Mouse (Mus musculus) ES-E14 (cell line): ENCODE measurements around the gene Elmo1. TPM values are rescaled to one million over a fixed set of nuclear protein-coding genes. Genes with fewer than 3 reads are reported as not detected.

ENCODE experiments used
- DNase-seq: peaks from one replicate; pipeline ENCODE4 v3.0.0-alpha.2; 2013; ENCODE audit warnings: low read depth, low spot score
- H3K27ac ChIP-seq: 2 replicates; pipeline ENCODE4 v1.5.1; 2012; ENCODE audit warnings: low read depth, mild to moderate bottlenecking, low read length, moderate library complexity, mixed read lengths; ENCODE audit not compliant: poor library complexity, insufficient read depth, severe bottlenecking
- H3K36me3 ChIP-seq: 2 replicates; pipeline ENCODE4 v1.6.1; 2012; ENCODE audit warnings: mild to moderate bottlenecking, low read length, moderate library complexity, mixed read lengths; ENCODE audit not compliant: control insufficient read depth, poor library complexity, insufficient read depth, severe bottlenecking
- H3K4me1 ChIP-seq, 2 experiments: fragments of 150-350 bp in 1 of 2; sonication (generic) in 1 of 2; 2 replicates each; pipeline ENCODE4 v1.6.1; 2012; ENCODE audit warnings: low read length in 2 of 2, mild to moderate bottlenecking in 1 of 2, mixed read lengths in 1 of 2; ENCODE audit not compliant: control insufficient read depth in 2 of 2, insufficient read depth in 2 of 2, poor library complexity in 1 of 2
- H3K4me3 ChIP-seq, 2 experiments: fragments of 150-350 bp in 1 of 2; sonication (generic) in 1 of 2; 2 replicates each; pipeline ENCODE4 v1.5.1; 2012; ENCODE audit warnings: low read length in 2 of 2, low read depth in 1 of 2, mild to moderate bottlenecking in 1 of 2, mixed read lengths in 1 of 2; ENCODE audit not compliant: insufficient read depth in 1 of 2, poor library complexity in 1 of 2, severe bottlenecking in 1 of 2
- H3K9ac ChIP-seq: 2 replicates; pipeline ENCODE4 v1.6.1; 2012; ENCODE audit warnings: low read depth, mild to moderate bottlenecking, low read length, mixed read lengths; ENCODE audit not compliant: poor library complexity, insufficient read depth, severe bottlenecking
- H3K9me3 ChIP-seq: fragments of 150-350 bp; sonication (generic); 2 replicates; pipeline ENCODE4 v1.6.1; 2012; ENCODE audit warnings: low read depth, mild to moderate bottlenecking, low read length; ENCODE audit not compliant: control insufficient read depth, insufficient read depth
- CHD2 ChIP-seq: IDR thresholded peaks from 2 replicates; pipeline ENCODE4 v1.6.1; 2014; ENCODE audit warnings: mild to moderate bottlenecking, low read depth, low read length, inconsistent platforms
- HCFC1 ChIP-seq: IDR thresholded peaks from 2 replicates; pipeline ENCODE4 v1.6.1; 2012; ENCODE audit warnings: low read length, inconsistent platforms, borderline replicate concordance; ENCODE audit not compliant: insufficient read depth
- MAFK ChIP-seq: IDR thresholded peaks from 2 replicates; pipeline ENCODE4 v1.6.1; 2014; ENCODE audit warnings: mild to moderate bottlenecking, low read depth, low read length, inconsistent platforms; ENCODE audit not compliant: insufficient read depth
- ZC3H11A ChIP-seq: IDR thresholded peaks from 2 replicates; pipeline ENCODE4 v1.6.1; 2012; ENCODE audit warnings: low read depth, mild to moderate bottlenecking, inconsistent platforms, low read length, borderline replicate concordance
- ZNF384 ChIP-seq: IDR thresholded peaks from 2 replicates; pipeline ENCODE4 v1.6.1; 2012; ENCODE audit warnings: low read depth, low read length, inconsistent platforms
- in situ Hi-C, 2 experiments: fragments of 600-800 bp; cut with MboI; formaldehyde crosslinking; loops; one replicate each; pipeline ENCODE4 v1.15.1; 2025; ENCODE audit warnings: low sequenced_read_pairs in 2 of 2, inconsistent platforms in 1 of 2; ENCODE audit not compliant: unreplicated experiment in 2 of 2
- total RNA-seq: library from RNA; depleted of rRNA; stranded (reverse); fragments of 300-350 nt; gene quantifications from 2 replicates; pipeline ENCODE4 v1.2.3, GENCODE M21; 2012

The Elmo1 gene
- total RNA-seq, 1 experiment, result 3.7 TPM

DNA sequence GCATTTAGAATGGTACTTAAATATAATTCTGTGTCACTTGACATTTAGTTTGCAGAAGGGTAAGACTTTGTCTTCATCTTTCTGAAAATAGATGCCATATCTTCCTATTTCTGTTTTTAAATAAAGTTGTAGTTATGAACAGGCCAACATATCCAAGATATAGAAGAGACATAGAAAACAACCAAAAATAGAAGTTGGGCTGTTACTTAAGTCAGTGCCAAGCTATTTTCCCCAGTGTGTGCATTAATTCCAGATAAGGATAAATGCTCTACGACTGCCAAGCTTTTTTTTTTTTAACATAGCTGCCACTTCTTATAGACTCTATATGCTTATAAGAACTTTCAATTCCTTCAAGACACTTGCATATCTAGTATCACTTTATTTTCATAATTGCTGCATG lies 511.0 kb downstream of the Elmo1 start:
- no peaks in the 10 kb centered on the region for H3K9me3 ChIP-seq
- no peak overlapping the region for H3K27ac ChIP-seq
- TF ChIP-seq CHD2 (no peak), ZC3H11A (no peak), MAFK (no peak), HCFC1 (no peak), ZNF384 (no peak)
- DNase-seq, result no peak
- in situ Hi-C loops, result no loop called here
- no peak overlapping the region for H3K9ac ChIP-seq
- no peak overlapping the region for H3K4me3 ChIP-seq
- H3K36me3 ChIP-seq, result no peaks in the 10 kb centered on the region
- H3K4me1 ChIP-seq, result peaks cover 9 to 12% of the 10 kb centered on the region in 2 experiments; a peak in 3 of 4 replicates

DNA sequence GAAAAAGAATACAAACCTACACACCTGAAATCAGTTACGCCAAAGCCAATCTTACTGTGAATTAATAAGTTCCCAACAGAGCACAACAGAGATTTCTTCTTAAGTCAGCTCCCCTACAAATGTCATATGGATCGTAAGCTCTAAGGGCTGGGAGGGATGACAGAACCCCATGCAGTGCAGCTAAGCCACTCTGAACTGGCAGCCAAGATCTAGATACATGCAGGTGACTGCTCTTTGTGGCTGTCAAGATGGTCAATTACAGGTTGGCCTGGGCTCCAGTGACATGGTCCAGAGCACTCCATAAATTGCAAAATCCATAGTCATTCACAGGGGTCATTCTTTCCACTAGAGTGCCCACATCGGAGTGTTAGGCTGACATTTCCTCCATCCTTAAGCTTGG lies 516.5 kb downstream of the Elmo1 start:
- TF ChIP-seq CHD2 (no peak), ZC3H11A (no peak), MAFK (no peak), ZNF384 (no peak), HCFC1 (no peak)
- H3K27ac ChIP-seq, result no peak overlapping the region
- no peaks in the 10 kb centered on the region for H3K36me3 ChIP-seq
- no peak overlapping the region for H3K9ac ChIP-seq
- no peaks in the 10 kb centered on the region for H3K9me3 ChIP-seq
- H3K4me3 ChIP-seq, result no peak overlapping the region
- H3K4me1 ChIP-seq, result peaks cover 0 to 2% of the 10 kb centered on the region in 2 experiments; a peak in 1 of 4 replicates
- in situ Hi-C loops, result no loop called here
- no peak for DNase-seq

DNA sequence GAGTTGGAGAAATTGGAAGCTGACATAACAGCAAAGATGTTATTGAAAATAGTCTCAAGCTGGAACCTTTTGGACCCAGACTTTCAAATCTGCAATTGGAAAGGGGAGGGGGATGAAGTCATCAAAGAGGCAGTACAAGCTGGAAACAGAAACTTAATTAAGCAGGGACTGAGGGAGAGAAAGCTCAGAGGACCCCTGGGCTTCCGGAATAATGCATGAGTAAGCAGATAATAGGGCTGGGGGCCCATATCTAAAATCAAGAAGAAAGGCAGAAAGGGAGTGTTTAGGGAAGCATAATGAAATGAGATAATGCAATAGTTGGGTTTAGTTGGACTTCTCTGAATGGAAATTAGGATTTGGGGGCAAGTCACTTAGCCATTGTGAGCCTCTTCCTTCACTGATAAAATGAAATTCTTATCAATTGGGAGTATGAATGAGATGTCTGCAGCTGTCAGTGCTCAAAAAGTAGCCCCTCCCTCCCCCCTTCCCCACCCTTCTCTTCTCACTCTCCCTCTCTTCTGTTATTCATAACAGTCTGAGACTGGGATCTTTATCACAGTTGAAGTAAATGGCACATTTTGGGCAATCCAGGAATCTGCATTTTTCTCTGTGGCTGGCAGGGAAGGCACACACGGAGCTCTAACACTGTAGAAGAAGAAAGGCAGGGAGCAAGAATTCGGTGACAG lies 518.8 kb downstream of the Elmo1 start:
- Histone ChIP-seq H3K27ac (no peak overlapping the region), H3K36me3 (no peaks in the 10 kb centered on the region), H3K4me3 (no peak overlapping the region), H3K9ac (no peak overlapping the region), H3K9me3 (no peaks in the 10 kb centered on the region), H3K4me1 (peaks cover 0 to 2% of the 10 kb centered on the region in 2 experiments; a peak in 1 of 4 replicates)
- TF ChIP-seq ZC3H11A (no peak), HCFC1 (no peak), ZNF384 (no peak), MAFK (no peak), CHD2 (no peak)
- in situ Hi-C loops, result no loop called here
- DNase-seq, result no peak

DNA sequence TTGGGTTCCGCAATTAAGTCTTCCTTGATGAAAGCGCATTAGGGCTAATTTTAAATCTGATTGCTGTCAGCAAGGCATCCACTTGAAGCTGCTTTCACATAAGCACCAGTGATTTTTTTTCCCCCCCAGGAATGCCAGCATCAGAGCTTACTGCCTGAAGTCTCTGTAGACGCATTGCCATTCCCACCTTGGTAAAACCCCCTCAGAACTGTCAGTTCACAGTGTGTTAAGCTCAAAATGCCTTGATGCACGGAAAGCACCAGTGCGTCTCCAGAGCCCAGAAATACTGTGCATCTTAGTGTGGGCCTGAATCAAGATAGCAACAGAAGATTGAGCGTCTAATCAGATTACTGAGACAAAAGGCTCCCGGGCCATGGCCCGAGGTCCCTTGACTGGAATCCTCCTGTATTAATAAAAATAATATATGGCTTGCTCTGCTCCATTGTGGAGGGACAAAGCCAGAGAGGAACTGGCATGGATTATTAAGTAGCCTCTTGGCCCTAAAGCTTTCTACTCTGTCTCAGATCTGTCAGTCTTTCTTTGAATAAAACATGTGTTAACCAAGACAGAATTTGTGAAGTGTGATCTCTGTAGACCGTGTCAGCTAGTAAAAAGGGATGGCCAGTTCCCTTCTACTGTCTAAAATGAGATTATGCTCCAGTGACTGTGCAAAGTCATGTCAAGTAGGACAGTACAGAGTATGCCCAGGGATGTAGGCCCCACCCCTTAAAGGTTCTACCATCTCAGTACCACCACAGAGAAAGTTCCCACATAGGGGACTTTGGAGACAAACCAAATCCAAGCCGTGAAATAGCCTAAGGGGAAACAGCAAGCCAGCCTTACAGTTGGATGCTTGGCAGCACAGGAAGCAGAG lies 525.4 kb downstream of the Elmo1 start:
- Histone ChIP-seq H3K27ac (no peak overlapping the region), H3K9ac (no peak overlapping the region), H3K4me3 (no peak overlapping the region), H3K4me1 (no peaks in the 10 kb centered on the region), H3K36me3 (no peaks in the 10 kb centered on the region), H3K9me3 (no peaks in the 10 kb centered on the region)
- TF ChIP-seq CHD2, result no peak
- TF ChIP-seq MAFK, result no peak
- no peak for TF ChIP-seq ZC3H11A
- TF ChIP-seq ZNF384, result no peak
- TF ChIP-seq HCFC1, result no peak
- in situ Hi-C loops, result no loop called here
- no peak for DNase-seq
